Mouse (Mus musculus) liver, adult 2 months (tissue): ENCODE measurements around the gene Plxna4. TPM values are rescaled to one million over a fixed set of nuclear protein-coding genes. Genes with fewer than 3 reads are reported as not detected.

ENCODE experiments used
- DNase-seq: peaks from one replicate; pipeline ENCODE4 v3.0.0-alpha.2; 2011; ENCODE audit warnings: low read depth, low spot score; ENCODE audit errors: extremely low read depth
- H3K27ac ChIP-seq: fragments of 200-500 bp; replicated peaks from 2 replicates; pipeline ENCODE4 v1.5.1; 2012; ENCODE audit warnings: low read depth, mild to moderate bottlenecking, control low read depth, inconsistent platforms, low read length; ENCODE audit not compliant: insufficient read depth
- H3K27me3 ChIP-seq: fragments of 200-500 bp; 2 replicates; pipeline ENCODE4 v1.6.1; 2012; ENCODE audit warnings: mild to moderate bottlenecking, moderate library complexity, low read length, inconsistent platforms; ENCODE audit not compliant: control insufficient read depth, insufficient read depth
- H3K36me3 ChIP-seq: fragments of 200-500 bp; 2 replicates; pipeline ENCODE4 v1.6.1; 2012; ENCODE audit warnings: low read length, inconsistent platforms; ENCODE audit not compliant: control insufficient read depth, insufficient read depth
- H3K4me1 ChIP-seq: fragments of 200-500 bp; 2 replicates; pipeline ENCODE4 v1.6.1; 2011; ENCODE audit warnings: low read length; ENCODE audit not compliant: control insufficient read depth, insufficient read depth
- H3K4me3 ChIP-seq: fragments of 200-500 bp; 2 replicates; pipeline ENCODE4 v1.5.1; 2011; ENCODE audit warnings: low read depth, mild to moderate bottlenecking, control low read depth, low read length, moderate library complexity; ENCODE audit not compliant: insufficient read depth
- H3K79me2 ChIP-seq: fragments of 200-500 bp; 2 replicates; pipeline ENCODE4 v1.6.1; 2012; ENCODE audit warnings: inconsistent platforms, mild to moderate bottlenecking, low read length, moderate library complexity; ENCODE audit not compliant: control insufficient read depth, insufficient read depth
- H3K9ac ChIP-seq: fragments of 200-500 bp; 2 replicates; pipeline ENCODE4 v1.6.1; 2012; ENCODE audit warnings: low read depth, mild to moderate bottlenecking, control low read depth, inconsistent platforms, low read length
- CTCF ChIP-seq: fragments of 200-500 bp; IDR thresholded peaks from 2 replicates; pipeline ENCODE4 v1.5.1; 2011; ENCODE audit warnings: low read depth, low read length, control low read depth
- POLR2A ChIP-seq: fragments of 200-500 bp; IDR thresholded peaks from 2 replicates; pipeline ENCODE4 v1.6.1; 2011; ENCODE audit warnings: low read length, control low read depth; ENCODE audit not compliant: insufficient read depth; ENCODE audit errors: extremely low read depth
- WGBS: fragments of 180-500 bp; shearing (Covaris S2); methylation state at CpG from one replicate; pipeline ENCODE4 v1.1.7; 2018; 5-methylcytosine and 5-hydroxymethylcytosine counted together
- polyA plus RNA-seq: library from polyadenylated mRNA; depleted of rRNA; stranded (reverse); fragments of >200 nt; gene quantifications from 2 replicates; pipeline ENCODE4 v1.2.3, GENCODE M21; 2012
- total RNA-seq: library from RNA; depleted of rRNA; stranded (reverse); fragments of >200 nt; gene quantifications from 2 replicates; pipeline ENCODE4 v1.2.3, GENCODE M21; 2014

Plxna4 gene
- total and polyA plus RNA-seq, 2 experiments = 0.32 to 1.0 TPM

DNA sequence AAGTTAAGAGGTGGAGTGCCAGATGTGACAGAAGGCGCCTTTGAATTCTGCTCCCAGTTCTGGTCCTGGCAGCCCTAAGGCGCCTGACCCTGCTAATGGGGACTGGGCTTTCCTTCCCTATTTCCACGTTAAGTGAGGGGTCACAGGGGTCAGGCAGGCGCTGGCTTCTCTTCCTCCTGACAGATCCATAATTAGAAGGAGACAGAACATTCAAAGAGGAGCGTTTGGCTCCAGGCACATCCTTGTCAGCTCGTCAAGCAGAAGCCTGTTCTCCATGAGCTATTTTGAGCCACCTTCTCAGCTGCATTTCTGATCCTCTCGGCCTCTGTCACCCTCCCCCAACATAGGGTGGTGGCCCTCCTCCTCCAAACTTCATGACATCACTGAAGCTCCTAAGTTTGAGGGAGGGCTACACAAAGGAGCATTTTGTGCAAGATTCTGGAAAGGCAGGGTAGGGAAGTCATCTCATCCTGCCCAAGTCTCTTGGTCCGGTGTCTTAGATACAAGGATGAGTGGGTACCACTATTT, 249.5 kb downstream of the Plxna4 start:
- WGBS = 52% methylated on average over 8 of the region's 8 CpGs
- TF ChIP-seq POLR2A = no peak
- TF ChIP-seq CTCF = no peak

DNA sequence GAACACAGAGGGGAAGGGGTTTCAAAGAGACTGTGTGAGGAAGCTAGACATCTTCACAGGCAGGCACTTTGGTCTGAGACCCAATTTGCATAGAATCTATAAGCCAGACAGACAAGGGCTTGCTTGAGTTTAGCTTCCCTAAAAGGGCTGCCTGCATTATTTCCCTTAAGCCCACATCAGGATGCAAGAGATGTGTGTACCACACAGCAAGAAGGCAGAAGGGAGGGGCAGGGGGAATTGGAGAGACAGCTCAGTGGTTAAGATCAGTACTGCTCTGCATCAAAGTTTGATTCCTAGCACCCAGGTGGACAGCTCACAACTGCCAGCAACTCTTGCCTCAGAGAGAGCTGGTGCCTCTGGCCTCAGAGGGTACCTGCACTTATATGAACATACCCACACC, 256.7 kb downstream of the Plxna4 start:
- TF ChIP-seq POLR2A (no peak), CTCF (no peak)
- H3K9ac ChIP-seq = no peak overlapping the region

More for the DNA sequence above, 249.5 kb downstream of the Plxna4 start:
- DNase-seq = no peak
- Histone ChIP-seq H3K36me3 (no peaks in the 10 kb centered on the region), H3K4me1 (no peaks in the 10 kb centered on the region), H3K27ac (no peak overlapping the region), H3K4me3 (no peak overlapping the region), H3K27me3 (no peaks in the 10 kb centered on the region), H3K9ac (no peak overlapping the region), H3K79me2 (no peaks in the 10 kb centered on the region)

DNA sequence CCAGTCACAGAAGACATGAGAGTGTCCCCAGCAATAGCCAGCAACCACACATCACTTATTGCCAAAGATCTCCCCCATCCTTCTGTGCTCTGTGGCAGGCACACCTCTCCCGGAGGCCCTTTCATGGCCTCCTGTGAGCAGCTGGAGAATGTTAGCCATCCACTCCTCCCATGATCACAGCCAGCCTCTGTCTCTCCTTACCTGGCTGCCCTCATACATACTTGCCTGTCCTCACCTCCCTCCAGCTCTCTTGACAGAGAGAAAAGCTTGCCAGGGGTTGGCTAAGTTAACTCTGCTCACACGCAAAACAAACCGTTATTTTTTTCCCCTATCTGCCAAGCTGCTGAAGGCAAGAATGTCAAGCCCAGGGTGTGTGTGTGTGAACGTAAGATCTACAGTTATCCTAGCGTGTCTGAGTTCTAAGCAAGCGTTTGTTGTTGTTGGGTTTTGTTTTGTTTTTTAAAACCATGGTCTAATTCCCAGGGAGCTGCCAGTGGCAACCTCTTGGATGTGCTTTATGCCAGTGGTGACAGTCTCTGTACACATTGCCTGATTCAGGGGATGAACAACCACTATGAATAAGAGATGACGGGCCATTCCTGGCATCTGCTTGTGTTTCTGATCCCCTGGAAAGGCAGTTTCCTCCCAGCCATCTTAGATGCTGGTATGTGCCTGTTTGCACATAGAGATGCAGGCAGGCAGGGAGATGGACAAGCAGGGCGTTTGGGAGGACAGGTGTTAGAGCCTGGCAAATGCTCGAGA, 257.8 kb downstream of the Plxna4 start:
- TF ChIP-seq POLR2A (no peak), CTCF (no peak)
- H3K4me1 ChIP-seq = no peaks in the 10 kb centered on the region
- 72% methylated on average over 9 of the region's 9 CpGs for WGBS

More for the DNA sequence above, 256.7 kb downstream of the Plxna4 start:
- H3K79me2 ChIP-seq = no peaks in the 10 kb centered on the region
- H3K36me3 ChIP-seq = no peaks in the 10 kb centered on the region
- no peaks in the 10 kb centered on the region for H3K27me3 ChIP-seq
- no peak for DNase-seq
- H3K4me3 ChIP-seq = no peak overlapping the region
- no peak overlapping the region for H3K27ac ChIP-seq
- H3K4me1 ChIP-seq = no peaks in the 10 kb centered on the region

DNA sequence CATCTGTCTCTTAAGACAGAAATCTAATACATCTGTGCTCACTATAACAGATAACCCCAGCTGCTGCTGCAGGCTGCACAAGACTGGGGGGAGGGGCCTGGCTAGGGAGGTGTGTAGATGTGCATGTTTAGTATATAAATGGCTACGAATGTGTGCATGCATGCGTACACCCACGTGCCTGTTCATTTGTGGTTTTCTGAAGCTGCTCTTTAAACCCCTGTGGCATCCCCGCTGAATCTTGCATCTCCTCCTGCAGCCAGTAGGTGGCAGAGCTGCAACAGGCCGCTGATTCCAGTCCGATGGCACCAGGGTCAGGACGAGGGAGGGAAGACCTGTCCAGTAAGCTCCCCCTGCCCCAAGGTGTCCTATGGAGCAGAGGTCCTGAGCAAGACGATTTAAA, 260.0 kb downstream of the Plxna4 start:
- Histone ChIP-seq H3K4me1 (no peaks in the 10 kb centered on the region), H3K36me3 (no peaks in the 10 kb centered on the region), H3K27me3 (no peaks in the 10 kb centered on the region; the same call in 1 of the 2 replicates), H3K9ac (no peak overlapping the region), H3K4me3 (no peak overlapping the region), H3K79me2 (no peaks in the 10 kb centered on the region), H3K27ac (no peak overlapping the region)
- peak; percentile 24 for DNase-seq
- TF ChIP-seq CTCF (peak; percentile 99), POLR2A (no peak)
- WGBS = 6% methylated on average over 8 of the region's 8 CpGs

More for the DNA sequence above, 257.8 kb downstream of the Plxna4 start:
- no peak overlapping the region for H3K9ac ChIP-seq
- no peaks in the 10 kb centered on the region; the same call in 1 of the 2 replicates for H3K27me3 ChIP-seq
- H3K36me3 ChIP-seq = no peaks in the 10 kb centered on the region
- H3K4me3 ChIP-seq = no peak overlapping the region
- no peaks in the 10 kb centered on the region for H3K79me2 ChIP-seq
- no peak for DNase-seq
- H3K27ac ChIP-seq = no peak overlapping the region

DNA sequence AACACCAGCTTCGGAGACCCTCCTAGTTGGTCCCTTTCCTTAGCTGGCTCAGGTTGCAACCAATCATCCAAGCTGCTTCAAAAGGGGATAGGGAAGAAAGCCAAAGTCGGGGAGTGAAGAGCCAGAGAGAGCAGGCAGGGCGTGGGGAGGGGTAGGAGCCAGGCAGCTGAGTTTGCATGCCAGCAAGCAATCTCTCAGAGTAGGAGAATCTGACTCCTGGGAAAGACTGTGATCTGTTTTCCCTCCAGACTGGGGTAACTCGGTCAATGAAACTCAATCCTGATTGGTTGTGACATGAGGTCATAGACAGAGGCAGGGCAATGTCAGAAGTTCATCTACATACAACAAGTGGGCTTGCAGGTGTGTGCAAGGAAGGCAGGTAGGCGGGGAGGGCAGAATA, 260.8 kb downstream of the Plxna4 start:
- 41% methylated on average over 5 of the region's 5 CpGs for WGBS
- TF ChIP-seq POLR2A (no peak), CTCF (no peak)
- Histone ChIP-seq H3K27me3 (no peaks in the 10 kb centered on the region; the same call in 1 of the 2 replicates), H3K36me3 (no peaks in the 10 kb centered on the region), H3K4me1 (no peaks in the 10 kb centered on the region), H3K79me2 (no peaks in the 10 kb centered on the region), H3K27ac (no peak overlapping the region), H3K9ac (no peak overlapping the region), H3K4me3 (no peak overlapping the region)
- no peak for DNase-seq

DNA sequence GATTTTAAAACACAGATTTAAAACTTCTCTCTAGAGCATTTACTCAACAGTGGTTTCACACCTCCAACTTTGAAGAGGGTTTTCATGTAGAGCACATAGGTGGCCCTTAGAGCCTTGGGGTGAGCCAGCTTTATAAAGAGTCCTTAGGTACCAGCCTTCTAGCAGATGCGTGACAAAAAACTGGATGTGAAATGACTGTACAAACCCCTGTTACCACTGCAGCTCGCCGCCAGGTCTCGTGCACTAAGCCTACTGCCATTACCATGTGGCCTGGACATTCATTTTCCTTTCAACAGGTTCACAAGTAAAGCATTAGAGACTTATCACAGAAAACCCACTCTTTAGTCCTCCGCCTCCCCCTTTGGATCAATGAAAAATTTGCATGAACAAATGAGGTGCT, 261.6 kb downstream of the Plxna4 start:
- Histone ChIP-seq H3K9ac (no peak overlapping the region), H3K4me3 (no peak overlapping the region), H3K27me3 (no peaks in the 10 kb centered on the region; the same call in 1 of the 2 replicates), H3K36me3 (no peaks in the 10 kb centered on the region), H3K79me2 (no peaks in the 10 kb centered on the region), H3K4me1 (no peaks in the 10 kb centered on the region), H3K27ac (no peak overlapping the region)
- WGBS = 89% methylated on average over 5 of the region's 5 CpGs
- TF ChIP-seq POLR2A = no peak
- no peak for TF ChIP-seq CTCF
- DNase-seq = no peak
